ENCODE assay signal across 8 mouse cellular contexts in genomic region chr11:112926330-112927025, GRCm38 (mm10).
A peak's percentile ranks its signal among the peaks of the same experiment; 100 is the strongest.
DNase-seq lines count a peak whose midpoint lies in the region; ATAC-seq and TF ChIP-seq lines count a peak whose summit lies in the region.

No protein-coding gene starts in this region.

- H3K27me3 ChIP-seq in intestine, embryonic 14.5 days (replicated peaks; ENCODE audit: control insufficient read depth, insufficient read depth, low read length): no peaks in the 10 kb centered on the region
- no peaks in the 10 kb centered on the region for H3K27me3 ChIP-seq in intestine, postnatal 0 days (replicated peaks; ENCODE audit: control insufficient read depth, insufficient read depth, low read length)
- peaks cover 60% of the 10 kb centered on the region for H3K27me3 ChIP-seq in heart, embryonic 12.5 days (replicated peaks)

- no peak overlapping the region for H3K9ac ChIP-seq in intestine, embryonic 14.5 days (ENCODE audit: low read length)
- no peak overlapping the region for H3K9ac ChIP-seq in intestine, postnatal 0 days (ENCODE audit: low read depth, low read length)
- no peak overlapping the region for H3K9ac ChIP-seq in heart, embryonic 12.5 days

- H3K4me3 ChIP-seq in intestine, embryonic 14.5 days (ENCODE audit: low read depth, low read length): no peak overlapping the region
- no peak overlapping the region for H3K4me3 ChIP-seq in intestine, postnatal 0 days (ENCODE audit: low read depth, low read length)
- no peak overlapping the region for H3K4me3 ChIP-seq in heart, embryonic 12.5 days

- H3K4me1 ChIP-seq in intestine, embryonic 14.5 days (replicated peaks; ENCODE audit: control insufficient read depth, insufficient read depth, low read length): 0 out of 2 replicates have a peak, but pooled peaks cover 5% of the 10 kb centered on the region
- no peaks in the 10 kb centered on the region for H3K4me1 ChIP-seq in intestine, postnatal 0 days (replicated peaks; ENCODE audit: control insufficient read depth, insufficient read depth, low read length)
- no peaks in the 10 kb centered on the region for H3K4me1 ChIP-seq in heart, embryonic 12.5 days (replicated peaks)

- no peak overlapping the region for H3K4me2 ChIP-seq in intestine, embryonic 14.5 days (ENCODE audit: low read length)
- H3K4me2 ChIP-seq in intestine, postnatal 0 days (replicated peaks; ENCODE audit: low read depth): no peak overlapping the region
- no peak overlapping the region for H3K4me2 ChIP-seq in heart, embryonic 12.5 days

- H3K9me3 ChIP-seq in intestine, embryonic 14.5 days (ENCODE audit: control insufficient read depth, low read length): no peaks in the 10 kb centered on the region
- H3K9me3 ChIP-seq in intestine, postnatal 0 days (ENCODE audit: control insufficient read depth): no peaks in the 10 kb centered on the region
- H3K9me3 ChIP-seq in heart, embryonic 12.5 days (replicated peaks): no peaks in the 10 kb centered on the region

- no peak for TF ChIP-seq CTCF in intestine, postnatal 0 days (IDR thresholded peaks at IDR 0.05; ENCODE audit: low read depth)

- 32% methylated on average over 19 of the region's 19 CpGs for WGBS in intestine, embryonic 14.5 days
- 54% methylated on average over 19 of the region's 19 CpGs for WGBS in intestine, postnatal 0 days
- WGBS in heart, embryonic 12.5 days: 75% methylated on average over 19 of the region's 19 CpGs

- peak; percentile 61 for DNase-seq in intestine, embryonic 14.5 days (ENCODE audit: low spot score)
- peak; percentile 36 for DNase-seq in adrenal gland, postnatal 14 days
- DNase-seq in gastrocnemius, adult 18-20 months (ENCODE audit: low spot score): peak; percentile 9
- DNase-seq in layer of hippocampus, adult 8-10 months (ENCODE audit: low spot score in 2 of 2): peak; percentile 25 to 46
- DNase-seq in embryo, embryonic 9.5 days (ENCODE audit: extremely low spot score): no peak
- no peak for DNase-seq in thymus, postnatal 0 days (ENCODE audit: low spot score)

- H3K27ac ChIP-seq in intestine, embryonic 14.5 days (ENCODE audit: low read depth): 0 out of 2 replicates have a peak overlapping the region, but pooled peaks have one; percentile 10
- H3K27ac ChIP-seq in intestine, postnatal 0 days (ENCODE audit: low read depth, low read length): no peak overlapping the region
- no peak overlapping the region for H3K27ac ChIP-seq in heart, embryonic 12.5 days (ENCODE audit: poor library complexity, severe bottlenecking)

- ATAC-seq in intestine, embryonic 14.5 days (replicated peaks; ENCODE audit: low FRiP score, low TSS enrichment, low read depth): no peak
- no peak for ATAC-seq in intestine, postnatal 0 days
- no peak for ATAC-seq in heart, embryonic 12.5 days (ENCODE audit: insufficient number of reproducible peaks, low FRiP score)

- no peaks in the 10 kb centered on the region for H3K36me3 ChIP-seq in intestine, embryonic 14.5 days (ENCODE audit: control insufficient read depth, insufficient read depth, low read length)
- H3K36me3 ChIP-seq in intestine, postnatal 0 days (ENCODE audit: control insufficient read depth, insufficient read depth): no peaks in the 10 kb centered on the region
- H3K36me3 ChIP-seq in heart, embryonic 12.5 days: no peaks in the 10 kb centered on the region

Comparison
In these comparisons a context has a peak if more than half of its experiments do, and no peak if none do; other contexts are left out.
1. DNase-seq: peak in intestine, embryonic 14.5 days (single experiment), adrenal gland, postnatal 14 days (single experiment), gastrocnemius, adult 18-20 months (single experiment) and layer of hippocampus, adult 8-10 months (2 of 2); none in embryo, embryonic 9.5 days (single experiment) and thymus, postnatal 0 days (single experiment).